Mouse (Mus musculus) myocyte (in vitro differentiated cells): ENCODE measurements around the gene Nudt2.

ENCODE experiments used
- CEBPB ChIP-seq: IDR thresholded peaks from 2 replicates; pipeline ENCODE4 v1.6.1; 2011; ENCODE audit warnings: mild to moderate bottlenecking, moderate library complexity; ENCODE audit not compliant: poor library complexity, insufficient read depth, severe bottlenecking
- E2F4 ChIP-seq: IDR thresholded peaks from one replicate; pipeline ENCODE4 v1.6.1; 2011; ENCODE audit warnings: mild to moderate bottlenecking, control low read depth, moderate library complexity; ENCODE audit not compliant: insufficient read depth
- MAX ChIP-seq: IDR thresholded peaks from one replicate; pipeline ENCODE4 v1.6.1; 2011; ENCODE audit warnings: low read depth, mild to moderate bottlenecking, control low read depth
- MYOG ChIP-seq, 3 experiments: IDR thresholded peaks; one replicate each; pipeline ENCODE4 v1.6.1; 2011; ENCODE audit warnings: control low read depth in 2 of 3, low read depth in 2 of 3, mild to moderate bottlenecking in 2 of 3; ENCODE audit not compliant: insufficient read length in 2 of 3, control insufficient read depth in 1 of 3, insufficient read depth in 1 of 3
- POLR2A ChIP-seq: IDR thresholded peaks from one replicate; pipeline ENCODE4 v1.6.1; 2011; ENCODE audit warnings: low read depth, mild to moderate bottlenecking, control low read depth, moderate library complexity; ENCODE audit not compliant: insufficient read length
- POLR2AphosphoS2 ChIP-seq: IDR thresholded peaks from one replicate; pipeline ENCODE4 v1.6.1; 2011; ENCODE audit warnings: low read depth, control low read depth; ENCODE audit not compliant: insufficient read length
- SRF ChIP-seq: IDR thresholded peaks from one replicate; pipeline ENCODE4 v1.6.1; 2011; ENCODE audit warnings: low read depth; ENCODE audit not compliant: control insufficient read depth, insufficient read length
- TCF12 ChIP-seq: IDR thresholded peaks from one replicate; pipeline ENCODE4 v1.6.1; 2011; ENCODE audit warnings: mild to moderate bottlenecking, control low read depth; ENCODE audit not compliant: poor library complexity, insufficient read depth, severe bottlenecking
- USF1 ChIP-seq: IDR thresholded peaks from one replicate; pipeline ENCODE4 v1.6.1; 2011; ENCODE audit warnings: low read depth, mild to moderate bottlenecking, control low read depth, moderate library complexity

DNA sequence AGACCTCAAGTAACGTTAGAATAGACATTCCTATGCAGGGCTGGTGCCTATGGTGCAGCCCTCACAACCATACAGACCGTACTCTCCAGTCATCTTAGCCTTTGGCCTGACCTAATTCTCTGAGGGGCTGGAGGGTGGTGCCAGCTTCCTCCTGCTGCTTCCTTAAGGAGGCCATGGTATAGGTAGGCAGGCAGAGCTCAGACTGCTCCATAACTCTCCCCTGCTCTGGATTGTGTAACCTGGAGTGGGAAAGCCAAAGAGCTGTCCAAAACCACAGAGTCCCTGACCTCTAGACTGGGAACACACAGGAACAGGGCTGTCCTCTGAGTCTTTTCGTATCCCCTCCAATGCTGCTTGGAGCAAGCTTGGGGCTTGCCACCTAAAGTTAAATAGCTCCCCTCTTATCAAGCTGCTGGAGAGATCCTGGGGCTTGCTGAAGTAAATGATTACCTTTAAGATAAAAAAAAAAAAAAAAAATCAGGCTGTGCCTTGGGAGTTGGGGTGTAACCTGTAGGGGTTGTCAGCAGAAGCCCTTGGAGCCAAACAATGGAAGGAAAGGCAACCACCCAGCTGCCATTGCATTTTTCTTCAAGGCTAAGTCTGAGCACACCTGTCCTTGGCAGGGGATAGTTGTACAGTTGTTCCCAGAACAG is 28.6 kb downstream of the Nudt2 start:
- TF ChIP-seq SRF: no peak
- no peak for TF ChIP-seq POLR2A
- no peak for TF ChIP-seq MAX
- TF ChIP-seq POLR2AphosphoS2: no peak
- no peak for TF ChIP-seq MYOG (IDR thresholded peaks at IDR 0.05; ENCODE audit: control insufficient read depth in 1 of 3, insufficient read depth in 1 of 3, insufficient read length in 2 of 3, low read depth in 2 of 3)
- TF ChIP-seq USF1: no peak
- no peak for TF ChIP-seq E2F4
- no peak for TF ChIP-seq CEBPB
- TF ChIP-seq TCF12: no peak
